Mouse (Mus musculus) hindbrain, embryonic 10.5 days (tissue): ENCODE results near the gene Hes2. TPM values are rescaled to one million over a fixed set of nuclear protein-coding genes. Genes with fewer than 3 reads are reported as not detected.
A peak's percentile ranks its signal among the peaks of the same experiment; 100 is the strongest.

Source experiments
- DNase-seq: peaks from one replicate; pipeline ENCODE4 v3.0.0-alpha.2; 2017; ENCODE audit warnings: low spot score
- H3K27ac ChIP-seq: fragments of 300-500 bp; sonication (generic); 2 replicates; pipeline ENCODE4 v1.5.1; 2016; ENCODE audit warnings: mild to moderate bottlenecking, moderate library complexity
- H3K27me3 ChIP-seq: fragments of 300-500 bp; sonication (generic); 2 replicates; pipeline ENCODE4 v1.6.1; 2016; ENCODE audit warnings: mild to moderate bottlenecking; ENCODE audit not compliant: poor library complexity, insufficient read depth, severe bottlenecking
- H3K36me3 ChIP-seq: fragments of 300-500 bp; sonication (generic); 2 replicates; pipeline ENCODE4 v1.6.1; 2016; ENCODE audit warnings: mild to moderate bottlenecking, moderate library complexity
- H3K4me1 ChIP-seq: fragments of 300-500 bp; sonication (generic); replicated peaks from 2 replicates; pipeline ENCODE4 v1.6.1; 2016; ENCODE audit warnings: mild to moderate bottlenecking
- H3K4me3 ChIP-seq: fragments of 300-500 bp; sonication (generic); 2 replicates; pipeline ENCODE4 v1.5.1; 2016; ENCODE audit warnings: mild to moderate bottlenecking, moderate library complexity
- H3K9me3 ChIP-seq: fragments of 300-500 bp; sonication (generic); 2 replicates; pipeline ENCODE4 v1.6.1; 2016; ENCODE audit warnings: mild to moderate bottlenecking, moderate library complexity
- WGBS: fragments of 180-500 bp; shearing (Covaris S2); methylation state at CpG from one replicate; pipeline ENCODE4 v1.1.7; 2016; 5-methylcytosine and 5-hydroxymethylcytosine counted together
- polyA plus RNA-seq: library from polyadenylated mRNA; unstranded; fragments of >200 nt; fragmentation: Nextera tagmentation; extraction: Ambion mirVana; gene quantifications from 2 replicates; pipeline ENCODE4 v1.2.1, GENCODE M21; 2016

Hes2 gene
- polyA plus RNA-seq, 1 experiment from 2014 or later = 4.7 TPM

DNA sequence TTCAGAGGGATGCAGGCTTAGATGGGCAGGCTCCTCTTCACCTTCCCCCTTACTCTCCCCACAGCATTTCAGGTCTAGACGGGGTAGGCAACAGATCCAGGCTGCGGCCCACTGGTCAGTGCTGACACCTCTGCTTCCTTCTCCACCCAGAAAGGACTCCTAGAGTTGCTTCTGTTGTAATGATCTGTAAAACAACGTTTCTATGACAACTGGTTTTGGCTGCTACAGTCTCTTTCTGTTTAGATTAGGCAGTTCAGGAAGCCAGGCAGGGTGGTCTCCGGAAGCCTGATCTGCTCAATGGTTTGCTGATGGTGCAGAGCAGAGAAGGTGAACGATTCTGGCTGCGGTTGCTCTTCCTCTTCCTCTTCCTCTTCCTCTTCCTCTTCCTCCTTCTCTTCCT lies 42.8 kb downstream of the Hes2 start:
- no peak for DNase-seq
- Histone ChIP-seq H3K4me3 (no peak overlapping the region), H3K27me3 (no peaks in the 10 kb centered on the region), H3K36me3 (no peaks in the 10 kb centered on the region), H3K27ac (peak overlapping the region; percentile 29; the same call in 1 of the 2 replicates), H3K4me1 (peaks cover 33% of the 10 kb centered on the region), H3K9me3 (no peaks in the 10 kb centered on the region)
- 77% methylated on average over 6 of the region's 6 CpGs for WGBS

GRCm38 (mm10) chr4:152202418-152202817 lies 43.8 kb downstream of the Hes2 start:
- no peak for DNase-seq
- H3K4me3 ChIP-seq = no peak overlapping the region
- no peaks in the 10 kb centered on the region for H3K27me3 ChIP-seq
- H3K36me3 ChIP-seq = no peaks in the 10 kb centered on the region
- H3K4me1 ChIP-seq = peaks cover 39% of the 10 kb centered on the region
- no peak overlapping the region for H3K27ac ChIP-seq
- no peaks in the 10 kb centered on the region for H3K9me3 ChIP-seq
- 81% methylated on average over 1 of the region's 1 CpGs for WGBS

GRCm38 (mm10) chr4:152202905-152203304 lies 44.2 kb downstream of the Hes2 start:
- 84% methylated on average over 3 of the region's 3 CpGs for WGBS
- no peak overlapping the region for H3K4me3 ChIP-seq
- DNase-seq = no peak
- H3K9me3 ChIP-seq = no peaks in the 10 kb centered on the region
- peaks cover 39% of the 10 kb centered on the region for H3K4me1 ChIP-seq
- H3K27me3 ChIP-seq = no peaks in the 10 kb centered on the region
- H3K36me3 ChIP-seq = no peaks in the 10 kb centered on the region
- H3K27ac ChIP-seq = no peak overlapping the region

- no peak for DNase-seq
- H3K27ac ChIP-seq = no peak overlapping the region
- H3K27me3 ChIP-seq = no peaks in the 10 kb centered on the region
- H3K4me1 ChIP-seq = peaks cover 41% of the 10 kb centered on the region
- no peak overlapping the region for H3K4me3 ChIP-seq
- no peaks in the 10 kb centered on the region for H3K36me3 ChIP-seq
- WGBS = 93% methylated on average over 6 of the region's 6 CpGs
- no peaks in the 10 kb centered on the region for H3K9me3 ChIP-seq
These were observed 46.0 kb downstream of the Hes2 start for GRCm38 (mm10) chr4:152204663-152205062.

GRCm38 (mm10) chr4:152206199-152206598 lies 47.5 kb downstream of the Hes2 start:
- WGBS = 56% methylated on average over 6 of the region's 6 CpGs
- H3K4me1 ChIP-seq = peaks cover 33% of the 10 kb centered on the region
- no peak overlapping the region for H3K27ac ChIP-seq
- H3K36me3 ChIP-seq = peaks cover 6% of the 10 kb centered on the region
- DNase-seq = no peak
- H3K9me3 ChIP-seq = no peaks in the 10 kb centered on the region
- H3K4me3 ChIP-seq = no peak overlapping the region
- H3K27me3 ChIP-seq = no peaks in the 10 kb centered on the region

- no peak overlapping the region for H3K4me3 ChIP-seq
- H3K9me3 ChIP-seq = no peaks in the 10 kb centered on the region
- H3K27me3 ChIP-seq = peaks cover 26% of the 10 kb centered on the region
- peaks cover 26% of the 10 kb centered on the region for H3K4me1 ChIP-seq
- 63% methylated on average over 4 of the region's 4 CpGs for WGBS
- no peak for DNase-seq
- no peak overlapping the region for H3K27ac ChIP-seq
- peaks cover 6% of the 10 kb centered on the region for H3K36me3 ChIP-seq
These were observed 51.0 kb downstream of the Hes2 start for GRCm38 (mm10) chr4:152209623-152210022.

Other genes with a start within 250 kb of the Hes2 start
- 102 and 108 TPM in 2 replicates for gene Dnajc11, start 225.2 kb upstream of the Hes2 start, polyA plus RNA-seq
- 34.5 and 36.2 TPM in 2 replicates for gene Thap3, start 169.9 kb upstream of the Hes2 start, polyA plus RNA-seq
- gene Phf13, start 162.6 kb upstream of the Hes2 start, polyA plus RNA-seq = 30.7 TPM in 2 replicates
- 7.7 and 8.7 TPM in 2 replicates for gene Klhl21, start 150.1 kb upstream of the Hes2 start, polyA plus RNA-seq
- 23.3 and 25.9 TPM in 2 replicates for gene Zbtb48, start 131.2 kb upstream of the Hes2 start, polyA plus RNA-seq
- gene Tas1r1, start 120.3 kb upstream of the Hes2 start, polyA plus RNA-seq = 0.65 and 0.67 TPM in 2 replicates
- gene Nol9, start 119.5 kb upstream of the Hes2 start, polyA plus RNA-seq = 37.7 and 38.9 TPM in 2 replicates
- gene Plekhg5, start 86.4 kb upstream of the Hes2 start, polyA plus RNA-seq = 9.6 and 12.4 TPM in 2 replicates
- gene Tnfrsf25, start 42.9 kb upstream of the Hes2 start, polyA plus RNA-seq = 0.70 and 0.82 TPM in 2 replicates
- 1.6 and 6.5 TPM in 2 replicates for gene Espn, start 6.5 kb upstream of the Hes2 start, polyA plus RNA-seq
- gene Acot7, start 19.3 kb downstream of the Hes2 start, polyA plus RNA-seq = 90.0 and 118 TPM in 2 replicates
- 7.0 and 7.9 TPM in 2 replicates for gene Gpr153, start 115.4 kb downstream of the Hes2 start, polyA plus RNA-seq
- 9.2 and 17.3 TPM in 2 replicates for gene Hes3, start 132.8 kb downstream of the Hes2 start, polyA plus RNA-seq
- gene Icmt, start 138.4 kb downstream of the Hes2 start, polyA plus RNA-seq = 22.3 and 29.1 TPM in 2 replicates
- 3.0 and 3.3 TPM in 2 replicates for gene Rnf207, start 160.1 kb downstream of the Hes2 start, polyA plus RNA-seq
- 276 and 327 TPM in 2 replicates for gene Rpl22, start 166.9 kb downstream of the Hes2 start, polyA plus RNA-seq
- gene Chd5, start 179.8 kb downstream of the Hes2 start, polyA plus RNA-seq = 0.09 and 0.10 TPM in 2 replicates